Mouse (Mus musculus) adrenal gland, postnatal 36 days (tissue): ENCODE results near the gene Hand2. TPM values are rescaled to one million over a fixed set of nuclear protein-coding genes. Genes with fewer than 3 reads are reported as not detected.

Experiments used
- total RNA-seq, 2 experiments: library from RNA; stranded (reverse); gene quantifications; 2 replicates each; pipeline ENCODE4 v1.2.3; 2021

Gene Hand2
- total RNA-seq, 2 experiments from 2014 or later, result 26.4 to 27.5 TPM

Other genes starting within 250 kb of the Hand2 start
- gene Scrg1, start 134.9 kb downstream of the Hand2 start, total RNA-seq, result under 1 TPM in 1 of 2 experiments, not detected in 1; 0.46 TPM
- gene Sap30, start 166.9 kb downstream of the Hand2 start, total RNA-seq, result 10 to 100 TPM; 11.2 to 12.4 TPM
- 10 to 100 TPM; 15.0 to 24.7 TPM for gene Hmgb2, start 190.9 kb downstream of the Hand2 start, total RNA-seq